Mouse (Mus musculus) forebrain, postnatal 0 days (tissue): ENCODE data around the gene Ffar2. TPM values are rescaled to one million over a fixed set of nuclear protein-coding genes. Genes with fewer than 3 reads are reported as not detected.

Experiments used
- ATAC-seq: fragments of 200-750 bp; cut with Nextera tagmentation; 2 replicates; pipeline ENCODE4 v1.8.0; 2017; ENCODE audit warnings: mild to moderate bottlenecking, moderate library complexity
- DNase-seq: peaks from one replicate; pipeline ENCODE4 v3.0.0-alpha.2; 2015
- H3K27ac ChIP-seq: fragments of 300-500 bp; sonication (generic); 2 replicates; pipeline ENCODE4 v1.5.1; 2014; ENCODE audit warnings: low read depth, mild to moderate bottlenecking, antibody characterized with exemption, low read length, moderate library complexity, mixed read lengths
- H3K27me3 ChIP-seq: fragments of 300-500 bp; sonication (generic); 2 replicates; pipeline ENCODE4 v1.6.1; 2014; ENCODE audit warnings: mild to moderate bottlenecking, low read length, mixed read lengths; ENCODE audit not compliant: insufficient read depth
- H3K36me3 ChIP-seq: fragments of 300-500 bp; sonication (generic); 2 replicates; pipeline ENCODE4 v1.6.1; 2014; ENCODE audit warnings: mild to moderate bottlenecking, moderate library complexity; ENCODE audit not compliant: insufficient read depth
- H3K4me1 ChIP-seq: fragments of 300-500 bp; sonication (generic); 2 replicates; pipeline ENCODE4 v1.6.1; 2014; ENCODE audit warnings: antibody characterized with exemption; ENCODE audit not compliant: insufficient read depth
- H3K4me2 ChIP-seq: fragments of 300-500 bp; sonication (generic); 2 replicates; pipeline ENCODE4 v1.6.1; 2014; ENCODE audit warnings: low read depth, mild to moderate bottlenecking, moderate library complexity
- H3K4me3 ChIP-seq: fragments of 300-500 bp; sonication (generic); 2 replicates; pipeline ENCODE4 v1.5.1; 2014; ENCODE audit warnings: low read depth, low read length, mixed read lengths
- H3K9ac ChIP-seq: fragments of 300-500 bp; sonication (generic); 2 replicates; pipeline ENCODE4 v1.6.1; 2014; ENCODE audit warnings: mild to moderate bottlenecking
- H3K9me3 ChIP-seq: fragments of 300-500 bp; sonication (generic); 2 replicates; pipeline ENCODE4 v1.6.1; 2016; ENCODE audit warnings: low read length
- CTCF ChIP-seq: sonication (generic); IDR thresholded peaks from 2 replicates; pipeline ENCODE4 v1.5.1; 2016; ENCODE audit warnings: antibody characterized with exemption, control low read depth, low read depth
- WGBS: fragments of 180-500 bp; shearing (Covaris S2); extraction: QIAGEN DNeasy Blood & Tissue Kit; methylation state at CpG from one replicate; pipeline ENCODE4 v1.1.7; 2014; 5-methylcytosine and 5-hydroxymethylcytosine counted together
- polyA plus RNA-seq: library from polyadenylated mRNA; unstranded; fragments of >200 nt; fragmentation: Nextera tagmentation; extraction: Ambion mirVana; gene quantifications from 2 replicates; pipeline ENCODE4 v1.2.1, GENCODE M21; 2015
- total RNA-seq: library from RNA; depleted of rRNA; stranded (reverse); fragments of >200 nt; gene quantifications from 2 replicates; pipeline ENCODE4 v1.2.3, GENCODE M21; 2014; rRNA removed

The Ffar2 gene
- total RNA-seq (not detected in 2 replicates), polyA plus RNA-seq (0.07 TPM in 1 of 2 replicates, not detected in the other)

DNA sequence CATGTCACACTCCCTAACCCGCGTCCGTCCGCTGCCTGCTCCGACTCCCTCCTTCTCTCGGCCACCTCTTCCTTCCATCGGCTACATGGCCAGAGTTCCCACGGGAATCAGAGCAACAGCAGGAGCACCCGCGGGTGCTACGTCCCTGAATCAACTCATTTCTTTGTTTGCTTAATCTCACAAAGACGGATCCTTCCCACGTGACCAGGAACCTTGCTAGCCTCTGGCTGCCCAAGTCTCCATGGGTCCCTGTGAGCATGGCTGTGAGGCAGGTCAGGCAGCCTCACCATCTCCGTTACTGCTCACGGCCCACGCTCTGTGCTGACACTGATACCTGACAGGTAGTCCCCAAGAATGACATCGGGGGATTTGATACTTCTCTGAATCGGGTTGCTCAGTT is at the start of gene Ffar2:
TSS of gene Ffar2 (minus strand) at position 101 of the 400 bp plus-strand sequence.
- Histone ChIP-seq H3K27ac (no peak within 1 kb of the TSS), H3K9me3 (no peaks in the 10 kb centered on the region), H3K36me3 (no peaks in the 10 kb centered on the region), H3K4me2 (no peak within 1 kb of the TSS), H3K9ac (no peak within 1 kb of the TSS), H3K27me3 (no peaks in the 10 kb centered on the region), H3K4me3 (no peak within 1 kb of the TSS), H3K4me1 (no peaks in the 10 kb centered on the region)
- TF ChIP-seq CTCF: no peak
- no peak for DNase-seq
- WGBS: 89% methylated on average over 18 of the region's 18 CpGs
- ATAC-seq: no peak

DNA sequence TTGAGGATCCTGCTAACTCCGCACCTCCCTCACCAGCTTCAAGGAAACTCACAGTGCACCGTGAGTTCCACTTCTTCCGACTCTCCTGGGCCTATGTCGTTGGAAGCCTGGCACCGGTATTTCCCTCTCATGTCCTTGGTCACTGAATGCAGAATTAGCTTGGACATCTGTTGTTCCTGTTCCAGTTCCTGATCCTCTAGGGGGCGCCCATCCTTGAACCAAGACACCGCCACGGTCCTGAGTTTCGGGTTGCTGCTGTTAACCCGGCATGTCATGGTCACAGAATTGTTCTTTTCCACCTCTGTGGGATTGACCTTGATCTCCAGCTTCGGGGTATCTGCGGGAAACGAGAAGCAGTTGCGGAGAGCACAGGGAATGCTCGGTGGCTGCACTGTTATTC is 49.5 kb upstream of the Ffar2 start:
- Histone ChIP-seq H3K4me3 (no peak overlapping the region), H3K27me3 (no peaks in the 10 kb centered on the region), H3K4me2 (no peak overlapping the region)

DNA sequence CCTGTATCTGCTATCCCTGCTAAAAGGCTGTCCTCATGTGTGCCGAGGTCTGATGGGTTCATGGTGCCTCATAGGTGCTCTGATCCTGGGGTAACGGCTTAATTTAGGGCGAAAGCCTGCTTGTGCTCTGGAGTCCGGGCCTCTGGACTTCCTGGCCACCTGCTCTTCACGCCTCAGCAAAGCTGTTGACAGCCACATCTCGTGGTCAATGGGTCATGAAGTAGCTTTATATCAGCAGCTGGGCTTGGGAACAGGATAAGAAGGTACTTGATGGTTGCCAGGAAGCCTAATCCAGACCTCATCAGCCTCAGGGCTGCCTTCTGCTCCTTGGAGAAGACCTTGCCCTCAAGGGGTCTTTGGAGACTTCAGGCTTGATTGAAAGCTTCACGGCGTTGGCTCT is 39.8 kb upstream of the Ffar2 start:
- H3K9ac ChIP-seq: no peak overlapping the region
- 74% methylated on average over 8 of the region's 8 CpGs for WGBS
- no peaks in the 10 kb centered on the region for H3K4me1 ChIP-seq
- no peak for DNase-seq
- no peak overlapping the region for H3K4me2 ChIP-seq
- H3K4me3 ChIP-seq: no peak overlapping the region
- no peaks in the 10 kb centered on the region for H3K9me3 ChIP-seq
- no peak overlapping the region for H3K27ac ChIP-seq
- ATAC-seq: no peak
- no peak for TF ChIP-seq CTCF
- H3K27me3 ChIP-seq: no peaks in the 10 kb centered on the region
- no peaks in the 10 kb centered on the region for H3K36me3 ChIP-seq

More for the DNA sequence above, 49.5 kb upstream of the Ffar2 start:
- no peaks in the 10 kb centered on the region for H3K36me3 ChIP-seq
- H3K27ac ChIP-seq: no peak overlapping the region
- WGBS: 24% methylated on average over 15 of the region's 15 CpGs
- ATAC-seq (no peak), DNase-seq (peak; percentile 48)
- no peaks in the 10 kb centered on the region for H3K4me1 ChIP-seq
- no peaks in the 10 kb centered on the region for H3K9me3 ChIP-seq
- no peak overlapping the region for H3K9ac ChIP-seq
- peak; percentile 68 for TF ChIP-seq CTCF

DNA sequence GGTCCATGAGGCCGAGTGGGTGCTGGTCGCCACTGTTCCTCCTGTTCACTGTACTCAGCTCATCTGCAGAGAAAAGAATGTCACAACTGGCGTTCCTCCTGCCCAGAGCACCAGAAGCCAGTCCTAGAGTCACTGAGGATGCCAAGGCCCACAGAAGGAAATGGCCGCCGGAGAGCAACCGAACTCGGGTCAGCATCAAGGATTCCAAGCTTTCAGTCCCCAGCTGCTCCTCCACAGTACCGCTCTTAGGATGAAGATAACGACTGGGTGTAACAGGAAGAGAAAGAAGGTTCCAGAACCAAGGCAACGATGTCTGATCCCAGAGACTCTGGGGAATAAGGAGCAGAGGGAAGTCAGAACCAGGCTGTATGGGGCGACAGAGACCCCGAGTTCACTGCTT is 37.9 kb upstream of the Ffar2 start, which contains the start of gene Ffar1:
TSS of gene Ffar1 (minus strand) at position 101 of the 400 bp plus-strand sequence.
- H3K4me1 ChIP-seq: no peaks in the 10 kb centered on the region
- DNase-seq: no peak
- ATAC-seq: no peak
- no peak within 1 kb of the TSS for H3K4me3 ChIP-seq
- no peaks in the 10 kb centered on the region for H3K36me3 ChIP-seq
- no peaks in the 10 kb centered on the region for H3K27me3 ChIP-seq
- no peak within 1 kb of the TSS for H3K9ac ChIP-seq
- no peak within 1 kb of the TSS for H3K27ac ChIP-seq
- no peaks in the 10 kb centered on the region for H3K9me3 ChIP-seq
- no peak for TF ChIP-seq CTCF
- H3K4me2 ChIP-seq: no peak within 1 kb of the TSS
- WGBS: 87% methylated on average over 12 of the region's 12 CpGs

DNA sequence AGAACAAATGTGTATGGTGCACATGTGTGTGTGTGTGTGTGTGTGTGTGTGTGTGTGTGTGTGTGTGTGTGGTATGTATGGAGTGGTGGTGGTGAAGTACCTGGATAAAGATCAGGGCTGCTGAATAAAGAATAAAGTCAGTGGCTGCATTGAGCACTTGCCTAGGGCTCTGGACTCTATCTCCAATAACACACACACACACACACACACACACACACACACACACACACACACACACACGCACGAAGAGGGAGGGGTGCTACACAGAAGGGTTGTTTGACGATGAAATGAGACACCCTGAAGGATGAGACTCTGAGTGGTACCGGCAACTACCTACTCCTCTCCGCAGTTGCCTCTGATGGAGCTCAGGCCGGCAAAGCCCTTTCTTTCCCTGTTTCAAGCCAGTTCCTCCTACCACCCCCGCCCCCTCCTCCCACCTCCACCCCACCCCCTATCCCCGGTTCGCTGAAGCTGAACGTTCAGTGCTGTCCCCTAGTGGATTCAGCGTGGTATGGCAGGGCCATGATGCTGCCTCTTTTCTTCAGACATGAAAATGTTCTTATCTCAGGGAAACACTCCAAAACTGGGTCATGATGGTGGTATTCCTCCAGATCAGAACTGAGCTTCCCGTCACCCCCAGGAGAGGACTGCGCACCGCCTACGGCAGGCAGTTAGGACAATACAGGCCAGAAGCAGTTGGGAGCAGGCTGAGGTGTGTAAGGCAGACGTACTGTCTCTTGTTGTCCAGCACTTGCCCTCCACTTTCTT is 36.2 kb upstream of the Ffar2 start:
- Histone ChIP-seq H3K9me3 (no peaks in the 10 kb centered on the region), H3K4me2 (peak overlapping the region; percentile 44), H3K36me3 (no peaks in the 10 kb centered on the region), H3K4me1 (no peaks in the 10 kb centered on the region), H3K9ac (peak overlapping the region; percentile 33; the same call in 1 of the 2 replicates), H3K4me3 (peak overlapping the region; percentile 30), H3K27me3 (no peaks in the 10 kb centered on the region), H3K27ac (no peak overlapping the region)
- peak; percentile 89 for TF ChIP-seq CTCF
- 8% methylated on average over 14 of the region's 16 CpGs for WGBS
- ATAC-seq (peak; percentile 80), DNase-seq (peak; percentile 90)

DNA sequence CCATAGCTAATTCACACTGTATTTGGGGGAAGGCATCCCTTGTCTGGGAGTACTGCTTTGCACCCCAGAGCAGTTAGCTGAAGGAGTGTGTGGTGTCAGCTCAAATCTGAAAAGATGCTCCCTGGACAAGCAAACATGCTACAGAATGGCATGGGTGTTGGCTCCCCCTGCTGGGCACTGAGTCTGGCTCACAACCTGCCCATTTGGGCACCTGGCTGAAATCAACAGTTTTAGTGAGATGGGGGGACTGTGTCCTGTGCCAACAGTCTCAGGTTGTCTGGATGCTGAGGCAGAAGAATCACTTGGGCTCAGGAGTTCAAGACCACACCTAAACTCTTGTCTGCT is 35.7 kb upstream of the Ffar2 start:
- Histone ChIP-seq H3K9ac (no peak overlapping the region), H3K36me3 (no peaks in the 10 kb centered on the region), H3K4me3 (no peak overlapping the region), H3K27me3 (no peaks in the 10 kb centered on the region), H3K4me1 (no peaks in the 10 kb centered on the region), H3K27ac (no peak overlapping the region), H3K9me3 (no peaks in the 10 kb centered on the region), H3K4me2 (0 out of 2 replicates have a peak overlapping the region, but pooled peaks have one; percentile 44)
- DNase-seq: peak; percentile 79
- TF ChIP-seq CTCF: peak; percentile 80
- peak; percentile 59 for ATAC-seq

DNA sequence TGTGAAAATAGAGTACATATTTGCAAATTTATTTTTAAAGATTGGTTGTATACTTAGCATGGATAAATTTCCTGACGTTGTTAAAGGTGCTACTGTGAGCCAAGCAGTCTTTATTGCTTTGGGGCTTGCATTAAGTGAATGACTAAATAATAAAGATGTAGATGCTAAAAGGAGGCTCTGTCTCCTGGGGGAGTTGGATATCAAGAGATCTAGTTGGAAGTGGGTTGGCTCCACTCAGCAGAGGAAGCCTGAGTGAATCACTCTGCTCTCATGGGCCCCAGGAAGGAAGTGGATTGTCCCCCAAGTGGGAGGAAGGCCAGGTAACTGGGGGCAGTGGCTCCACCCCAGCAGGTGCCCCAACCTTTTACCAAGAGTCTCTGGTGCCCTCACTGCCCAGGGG is 34.2 kb upstream of the Ffar2 start:
- DNase-seq (no peak), ATAC-seq (no peak)
- no peaks in the 10 kb centered on the region for H3K9me3 ChIP-seq
- H3K36me3 ChIP-seq: no peaks in the 10 kb centered on the region
- no peak overlapping the region for H3K4me2 ChIP-seq
- no peaks in the 10 kb centered on the region for H3K27me3 ChIP-seq
- no peak overlapping the region for H3K9ac ChIP-seq
- no peak overlapping the region for H3K27ac ChIP-seq
- H3K4me3 ChIP-seq: no peak overlapping the region
- no peak for TF ChIP-seq CTCF
- H3K4me1 ChIP-seq: no peaks in the 10 kb centered on the region
- 69% methylated on average over 1 of the region's 1 CpGs for WGBS
